Mouse (Mus musculus) spleen, adult 10 weeks (tissue): Measurements from ENCODE around the gene Ucn. TPM values are rescaled to one million over a fixed set of nuclear protein-coding genes. Genes with fewer than 3 reads are reported as not detected.

Experiments
- polyA plus RNA-seq: library from polyadenylated mRNA; stranded (reverse); fragments of 350-450 nt; fragmentation: Illumina TruSeq; extraction: RNeasy Lipid Tissue Mini Kit (QIAGEN cat#74804); gene quantifications from one replicate; pipeline ENCODE4 v1.2.3, GENCODE M21; 2015; ENCODE audit warnings: low replicate concordance; ENCODE audit not compliant: insufficient read depth

Ucn gene
- polyA plus RNA-seq = not detected

GRCm38 (mm10) chr5:31138241-31138967, at the start of gene Ucn:
Gene Ucn (minus strand): TSS chr5:31138829.

DNA sequence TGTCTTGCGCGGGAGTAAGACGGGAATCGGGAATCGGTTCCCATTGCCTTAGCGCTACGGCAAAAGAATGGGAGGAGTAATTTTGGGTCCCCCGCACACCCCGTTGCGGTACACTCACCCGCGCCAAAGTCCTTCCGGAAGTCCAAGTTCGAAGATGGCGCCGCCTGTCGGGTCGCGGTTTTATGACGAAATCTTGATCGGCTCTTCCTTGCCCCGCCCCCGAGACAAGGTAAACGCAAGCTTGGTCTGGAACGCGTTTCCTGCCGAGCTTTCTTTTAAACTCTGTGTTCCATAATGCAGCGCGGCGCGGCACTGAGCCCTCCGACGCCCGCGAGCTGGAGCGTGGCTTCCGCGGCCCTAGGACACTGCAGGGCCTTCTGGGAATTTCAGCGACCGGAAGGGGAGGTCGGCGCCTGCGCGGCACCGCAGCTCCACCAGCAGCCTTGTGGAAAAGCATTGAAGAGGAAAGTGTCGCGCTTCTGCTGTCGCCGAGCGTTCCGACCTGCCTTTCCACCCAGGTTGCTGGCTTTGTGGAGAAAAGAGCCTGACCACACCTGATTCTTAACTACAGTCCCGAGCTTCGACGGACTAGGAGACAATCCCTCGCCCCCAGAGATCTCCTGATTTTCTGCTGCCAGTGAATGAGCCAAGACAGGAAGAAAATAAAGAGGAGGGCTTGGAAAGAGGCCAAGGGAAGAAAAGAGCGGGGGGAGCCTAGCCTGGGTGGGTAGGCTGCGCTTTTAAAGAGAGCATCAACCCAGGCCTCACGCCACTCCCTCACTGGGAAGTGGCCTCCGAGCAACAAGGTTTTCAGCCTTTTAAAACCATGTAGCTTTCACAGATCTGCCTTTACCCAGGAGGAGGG, 41.4 kb upstream of the Ucn start, which contains the start of the genes Gm29609 and Gtf3c2:
Gene Gm29609, minus strand, starts transcription at position 146 of the 865 bp plus-strand sequence.
Gene Gtf3c2, minus strand, starts transcription at position 379 of the 865 bp plus-strand sequence.

GRCm38 (mm10) chr5:31154152-31154553, 15.5 kb upstream of the Ucn start, which contains the start of gene Mpv17:
Gene Mpv17 (minus strand): TSS chr5:31154251.

DNA sequence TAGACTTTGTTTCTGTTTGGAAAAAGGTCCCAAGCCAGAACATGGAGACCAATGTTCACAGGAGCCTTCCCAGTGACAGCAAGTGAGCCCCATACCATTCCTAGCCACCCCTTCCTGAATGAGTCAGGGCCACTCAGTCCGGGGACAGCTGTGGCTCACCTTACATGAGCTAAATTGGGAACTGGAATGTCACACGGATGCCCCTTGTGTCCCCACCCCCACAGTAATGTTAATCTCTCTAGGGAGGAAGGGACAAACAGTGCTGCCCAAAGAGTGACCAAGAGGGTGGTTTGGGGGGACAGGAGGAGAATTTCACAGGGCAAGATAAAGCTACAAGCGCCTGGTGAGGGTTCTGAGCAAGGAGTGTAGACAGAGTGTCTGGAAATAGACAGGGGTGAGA, 22.3 kb downstream of the Ucn start, which contains the start of gene Trim54:
Gene Trim54, plus strand, starts transcription at position 359 of the 400 bp plus-strand sequence.

DNA sequence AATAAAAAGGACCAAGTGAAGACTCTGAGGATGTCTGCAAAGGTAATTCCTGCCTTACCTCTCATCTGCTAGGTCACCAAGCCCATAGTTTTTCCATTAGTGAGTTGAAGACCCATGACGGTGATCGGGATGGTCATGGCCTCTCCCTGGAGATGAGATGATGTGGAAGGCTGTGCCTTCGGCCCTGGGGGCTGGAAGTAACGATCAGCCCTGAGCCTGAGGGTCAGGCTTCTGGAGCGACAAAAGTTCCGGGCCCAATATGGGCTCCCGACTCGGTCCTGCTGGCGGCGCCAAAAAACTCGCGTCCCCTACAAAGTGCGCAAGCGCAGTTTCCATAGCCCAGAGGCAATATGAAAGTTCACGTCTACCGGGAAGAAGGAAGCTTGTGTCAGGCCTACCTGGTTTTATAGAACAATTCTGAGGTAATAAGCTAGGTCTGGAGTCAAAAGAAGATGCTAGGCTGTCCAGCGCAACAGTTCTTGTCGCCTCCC, 30.6 kb downstream of the Ucn start, which contains the start of gene Slc30a3:
Gene Slc30a3, minus strand, starts transcription at position 238 of the 491 bp plus-strand sequence.

GRCm38 (mm10) chr5:31105814-31106335, 32.8 kb downstream of the Ucn start, which contains the start of gene Dnajc5g:
Gene Dnajc5g (plus strand): TSS chr5:31106285.

Other genes starting within 250 kb of the Ucn start
- gene Ost4, start 231.0 kb downstream of the Ucn start, polyA plus RNA-seq = 182 TPM
- gene Emilin1, start 225.4 kb downstream of the Ucn start, polyA plus RNA-seq = 12.1 TPM
- 8.0 TPM for gene Khk, start 217.4 kb downstream of the Ucn start, polyA plus RNA-seq
- not detected for gene Cgref1, start 193.2 kb downstream of the Ucn start, polyA plus RNA-seq
- 147 TPM for gene Preb, start 178.5 kb downstream of the Ucn start, polyA plus RNA-seq
- 0.54 TPM for gene Tcf23, start 170.2 kb downstream of the Ucn start, polyA plus RNA-seq
- gene Atraid, start 90.5 kb downstream of the Ucn start, polyA plus RNA-seq = 100 TPM
- 5.0 TPM for gene Slc5a6, start 89.9 kb downstream of the Ucn start, polyA plus RNA-seq
- gene Cad, start 84.0 kb downstream of the Ucn start, polyA plus RNA-seq = 12.4 TPM
- not detected for gene Dnajc5g, start 32.5 kb downstream of the Ucn start, polyA plus RNA-seq
- gene Slc30a3, start 30.6 kb downstream of the Ucn start, polyA plus RNA-seq = not detected
- gene Trim54, start 22.1 kb downstream of the Ucn start, polyA plus RNA-seq = not detected
- 37.0 TPM for gene Mpv17, start 15.4 kb upstream of the Ucn start, polyA plus RNA-seq
- gene Gm29609, start 41.1 kb upstream of the Ucn start, polyA plus RNA-seq = 2.1 TPM
- 116 TPM for gene Gtf3c2, start 41.3 kb upstream of the Ucn start, polyA plus RNA-seq
- 97.0 TPM for gene Snx17, start 54.4 kb upstream of the Ucn start, polyA plus RNA-seq
- gene Eif2b4, start 54.6 kb upstream of the Ucn start, polyA plus RNA-seq = 17.1 TPM
- gene Zfp513, start 63.5 kb upstream of the Ucn start, polyA plus RNA-seq = 14.9 TPM
- 88.2 TPM for gene Ppm1g, start 81.9 kb upstream of the Ucn start, polyA plus RNA-seq
- 156 TPM for gene Nrbp1, start 102.0 kb upstream of the Ucn start, polyA plus RNA-seq
- gene Gm9970, start 102.4 kb upstream of the Ucn start, polyA plus RNA-seq = not detected
- gene Krtcap3, start 112.9 kb upstream of the Ucn start, polyA plus RNA-seq = 11.7 TPM
- 20.5 TPM for gene Ift172, start 152.3 kb upstream of the Ucn start, polyA plus RNA-seq
- gene Fndc4, start 157.3 kb upstream of the Ucn start, polyA plus RNA-seq = 3.6 TPM
- not detected for gene Gckr, start 158.6 kb upstream of the Ucn start, polyA plus RNA-seq